Mouse (Mus musculus): ENCODE results near the gene Mettl22.

The Mettl22 gene

GRCm38 (mm10) chr16:8512830-8513229, 42.2 kb downstream of the Mettl22 start:
- no peak for DNase-seq (ENCODE audit: low spot score)

GRCm38 (mm10) chr16:8513236-8513906, 42.8 kb downstream of the Mettl22 start, which contains the start of gene Abat:
Gene Abat (plus strand): TSS chr16:8513429.
- DNase-seq (ENCODE audit: low spot score), result no peak

- DNase-seq (ENCODE audit: low spot score), result no peak
Observed at GRCm38 (mm10) chr16:8514180-8514579, 43.6 kb downstream of the Mettl22 start.

GRCm38 (mm10) chr16:8520525-8520924, 49.9 kb downstream of the Mettl22 start:
- no peak for DNase-seq (ENCODE audit: low spot score)

- DNase-seq (ENCODE audit: low spot score), result no peak
Observed at GRCm38 (mm10) chr16:8521322-8521721, 50.7 kb downstream of the Mettl22 start.

- DNase-seq (ENCODE audit: low spot score), result no peak
Observed at GRCm38 (mm10) chr16:8523480-8524144, 53.0 kb downstream of the Mettl22 start.

- no peak for DNase-seq (ENCODE audit: low spot score)
Observed at GRCm38 (mm10) chr16:8524163-8524847, 53.7 kb downstream of the Mettl22 start.

GRCm38 (mm10) chr16:8525293-8525692, 54.7 kb downstream of the Mettl22 start:
- no peak for DNase-seq (ENCODE audit: low spot score)

GRCm38 (mm10) chr16:8525877-8526276, 55.3 kb downstream of the Mettl22 start:
- DNase-seq (ENCODE audit: low spot score), result no peak

GRCm38 (mm10) chr16:8529389-8529788, 58.8 kb downstream of the Mettl22 start:
- DNase-seq (ENCODE audit: low spot score), result no peak

GRCm38 (mm10) chr16:8530018-8530417, 59.4 kb downstream of the Mettl22 start:
- no peak for DNase-seq (ENCODE audit: low spot score)

- DNase-seq (ENCODE audit: low spot score), result no peak
Observed at GRCm38 (mm10) chr16:8532461-8532860, 61.9 kb downstream of the Mettl22 start.

- DNase-seq (ENCODE audit: low spot score), result no peak
Observed at GRCm38 (mm10) chr16:8532894-8533293, 62.3 kb downstream of the Mettl22 start.

- DNase-seq (ENCODE audit: low spot score), result no peak
Observed at GRCm38 (mm10) chr16:8533477-8533876, 62.9 kb downstream of the Mettl22 start.

- no peak for DNase-seq (ENCODE audit: low spot score)
Observed at GRCm38 (mm10) chr16:8534466-8535200, 64.0 kb downstream of the Mettl22 start.

GRCm38 (mm10) chr16:8535411-8535810, 64.8 kb downstream of the Mettl22 start:
- no peak for DNase-seq (ENCODE audit: low spot score)

- no peak for DNase-seq (ENCODE audit: low spot score)
Observed at GRCm38 (mm10) chr16:8539150-8539865, 68.7 kb downstream of the Mettl22 start.
